Mouse (Mus musculus) cerebellum, adult 18-20 months (tissue): ENCODE results near the gene BC048679.
"Not testable (repeated sequence)": the region's sequence is repeated elsewhere in the genome, so short reads cannot be mapped to it uniquely, and the experiment has no call there.

Source experiments
- DNase-seq, 2 experiments: peaks; one replicate each; pipeline ENCODE4 v3.0.0; 2021

BC048679 gene

GRCm38 (mm10) chr7:81498181-81498580, at the start of gene BC048679:
Gene BC048679, minus strand, starts transcription at chr7:81498281.
- DNase-seq = no peak

GRCm38 (mm10) chr7:81542934-81543333, 44.9 kb upstream of the BC048679 start:
- DNase-seq = no peak

- DNase-seq = peak; percentile 26
These were observed 43.9 kb upstream of the BC048679 start for GRCm38 (mm10) chr7:81541924-81542524.

- DNase-seq = no peak
These were observed 42.9 kb upstream of the BC048679 start for GRCm38 (mm10) chr7:81540999-81541398.

GRCm38 (mm10) chr7:81539565-81539964, 41.5 kb upstream of the BC048679 start:
- no peak for DNase-seq

- no peak for DNase-seq
These were observed 40.1 kb upstream of the BC048679 start for GRCm38 (mm10) chr7:81538070-81538675.

- no peak for DNase-seq
These were observed 38.4 kb upstream of the BC048679 start for GRCm38 (mm10) chr7:81536478-81536877.

GRCm38 (mm10) chr7:81531462-81531861, 33.4 kb upstream of the BC048679 start:
- DNase-seq = no peak

- DNase-seq = no peak
These were observed 30.8 kb upstream of the BC048679 start for GRCm38 (mm10) chr7:81528918-81529317.

GRCm38 (mm10) chr7:81523663-81524017, 25.6 kb upstream of the BC048679 start:
- DNase-seq = no peak

- peak; percentile 91 for DNase-seq
These were observed 25.1 kb upstream of the BC048679 start for GRCm38 (mm10) chr7:81523008-81523662.

- no peak for DNase-seq
These were observed 18.3 kb upstream of the BC048679 start for GRCm38 (mm10) chr7:81516154-81517030.

GRCm38 (mm10) chr7:81514906-81515590, 17.0 kb upstream of the BC048679 start:
- no peak for DNase-seq

GRCm38 (mm10) chr7:81501050-81501449, 3.0 kb upstream of the BC048679 start:
- DNase-seq = no peak

GRCm38 (mm10) chr7:81497171-81497570, 910 bp downstream of the BC048679 start:
- DNase-seq = no peak

GRCm38 (mm10) chr7:81493331-81494021, 4.6 kb downstream of the BC048679 start, which contains the start of gene Ap3b2:
Gene Ap3b2, minus strand, starts transcription at chr7:81493925.
- DNase-seq = peak; percentile 85 to 89

- no peak for DNase-seq
These were observed 5.5 kb downstream of the BC048679 start for GRCm38 (mm10) chr7:81492628-81493027.

GRCm38 (mm10) chr7:81489649-81490048, 8.4 kb downstream of the BC048679 start:
- no peak for DNase-seq

GRCm38 (mm10) chr7:81480800-81481199, 17.3 kb downstream of the BC048679 start:
- peak; percentile 27 to 37 for DNase-seq

GRCm38 (mm10) chr7:81479531-81480090, 18.5 kb downstream of the BC048679 start:
- no peak for DNase-seq

GRCm38 (mm10) chr7:81478261-81478660, 19.8 kb downstream of the BC048679 start:
- not testable (repeated sequence) for DNase-seq

- no peak for DNase-seq
These were observed 21.2 kb downstream of the BC048679 start for GRCm38 (mm10) chr7:81476833-81477232.
